17 mouse cellular contexts compared by ENCODE assay signal in genomic region chr16:84778861-84779630, GRCm38 (mm10). TPM values are rescaled to one million over a fixed set of nuclear protein-coding genes. Genes with fewer than 3 reads are reported as not detected.
"Had no signal": no experiment of that assay in that cellular context is flagged by ENCODE, and none has a peak within 500 bp of the region (broad histone marks: within the 10 kb centered on the region; RNA-seq: fewer than 3 reads in every experiment).

No protein-coding gene starts in this region.

- DNase-seq: kidney, adult 8-10 months; kidney, postnatal 10 days; kidney, postnatal 36 days; layer of hippocampus, postnatal 36 days; liver, embryonic 13.5 days; lung, embryonic 14.5 days; retina, postnatal 1 day; right cerebral cortex, postnatal 25 days; spleen, adult 18-20 months; thymus, adult 18-20 months; thymus, postnatal 25 days had no signal

- H3K9me3 ChIP-seq: kidney, embryonic 15.5 days; liver, embryonic 13.5 days; midbrain, embryonic 13.5 days; stomach, embryonic 15.5 days had no signal

- H3K27ac ChIP-seq: kidney, embryonic 15.5 days; left cerebral cortex, adult 2 months; liver, embryonic 13.5 days; macrophage; midbrain, embryonic 13.5 days; stomach, embryonic 15.5 days had no signal

- ATAC-seq: lung, postnatal 0 days; midbrain, embryonic 13.5 days had no signal

- H3K4me3 ChIP-seq: kidney, embryonic 15.5 days; left cerebral cortex, adult 2 months; liver, embryonic 13.5 days; midbrain, embryonic 13.5 days; stomach, embryonic 15.5 days had no signal

- H3K27me3 ChIP-seq: midbrain, embryonic 13.5 days had no signal

- H3K9ac ChIP-seq: kidney, embryonic 15.5 days; liver, embryonic 13.5 days; lung, embryonic 14.5 days; midbrain, embryonic 13.5 days; stomach, embryonic 15.5 days had no signal

- H3K4me2 ChIP-seq: kidney, embryonic 15.5 days; liver, embryonic 13.5 days; lung, embryonic 14.5 days; midbrain, embryonic 13.5 days; stomach, embryonic 15.5 days had no signal

- H3K36me3 ChIP-seq: kidney, embryonic 15.5 days; liver, embryonic 13.5 days; stomach, embryonic 15.5 days had no signal

- H3K4me1 ChIP-seq: liver, embryonic 13.5 days; stomach, embryonic 15.5 days had no signal

RNA-seq across cellular contexts. Expression of gene Jam2, which starts 5.1 kb away (rescaled TPM):
- polyA plus RNA-seq: macrophage had no signal
